Mouse (Mus musculus) spleen, postnatal 0 days (tissue): ENCODE data around the gene Gm6460. TPM values are rescaled to one million over a fixed set of nuclear protein-coding genes. Genes with fewer than 3 reads are reported as not detected.

Experiments used
- polyA plus RNA-seq: library from polyadenylated mRNA; unstranded; fragments of >200 nt; fragmentation: Nextera tagmentation; extraction: Ambion mirVana; gene quantifications from 2 replicates; pipeline ENCODE4 v1.2.1, GENCODE M21; 2015

The Gm6460 gene
- polyA plus RNA-seq = not detected in 2 replicates

DNA sequence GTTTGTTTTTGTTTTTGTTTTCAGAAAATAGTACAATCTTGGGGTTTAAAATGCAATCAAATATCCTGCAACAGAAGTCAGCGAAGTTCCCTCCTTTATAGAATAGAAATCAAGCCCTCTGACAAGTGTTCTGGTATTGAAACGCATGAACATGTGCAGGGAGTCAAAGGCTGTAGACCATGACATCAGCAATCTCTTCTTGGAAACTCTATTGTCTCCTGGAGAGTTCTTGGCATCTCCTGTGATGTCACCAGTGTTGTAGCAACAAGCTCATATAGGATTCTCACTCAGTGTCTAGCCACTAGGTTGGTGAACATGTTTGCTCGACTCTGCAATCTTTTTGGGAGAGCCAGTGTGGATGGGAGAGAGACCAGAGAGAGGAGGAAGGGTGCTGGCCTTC, at the start of gene Gm6460:
Gene Gm6460, plus strand, starts transcription at position 301 of the 400 bp plus-strand sequence.

Other genes starting within 250 kb of the Gm6460 start
- 0.22 TPM in 1 of 2 replicates, not detected in the other for gene Gm8897, start 178.5 kb upstream of the Gm6460 start, polyA plus RNA-seq
- not detected in 2 replicates for gene Gm8906, start 92.2 kb upstream of the Gm6460 start, polyA plus RNA-seq
- gene Gm8922, start 87.0 kb downstream of the Gm6460 start, polyA plus RNA-seq = not detected in 2 replicates
- gene Gm8926, start 175.6 kb downstream of the Gm6460 start, polyA plus RNA-seq = not detected in 2 replicates